Mouse (Mus musculus) intestine, embryonic 16.5 days (tissue): ENCODE data around the gene Anxa9. TPM values are rescaled to one million over a fixed set of nuclear protein-coding genes. Genes with fewer than 3 reads are reported as not detected.
A peak's percentile ranks its signal among the peaks of the same experiment; 100 is the strongest.

Source experiments
- ATAC-seq: fragments of 200-750 bp; cut with Nextera tagmentation; 2 replicates; pipeline ENCODE4 v1.8.0; 2017; ENCODE audit warnings: moderate TSS enrichment, moderate library complexity
- H3K27ac ChIP-seq: fragments of 300-500 bp; sonication (generic); 2 replicates; pipeline ENCODE4 v1.5.1; 2014; ENCODE audit warnings: mild to moderate bottlenecking, low read length
- H3K27me3 ChIP-seq: fragments of 300-500 bp; sonication (generic); replicated peaks from 2 replicates; pipeline ENCODE4 v1.6.1; 2014; ENCODE audit warnings: low read length, control low read depth, mixed read lengths; ENCODE audit not compliant: control insufficient read depth, insufficient read depth
- H3K36me3 ChIP-seq: fragments of 300-500 bp; sonication (generic); 2 replicates; pipeline ENCODE4 v1.6.1; 2014; ENCODE audit warnings: low read length, control low read depth; ENCODE audit not compliant: control insufficient read depth, insufficient read depth
- H3K4me1 ChIP-seq: fragments of 300-500 bp; sonication (generic); 2 replicates; pipeline ENCODE4 v1.6.1; 2014; ENCODE audit warnings: low read length, control low read depth, mixed read lengths; ENCODE audit not compliant: control insufficient read depth, insufficient read depth
- H3K4me2 ChIP-seq: fragments of 300-500 bp; sonication (generic); 2 replicates; pipeline ENCODE4 v1.6.1; 2014; ENCODE audit warnings: low read depth, low read length, control low read depth
- H3K4me3 ChIP-seq: fragments of 300-500 bp; sonication (generic); 2 replicates; pipeline ENCODE4 v1.5.1; 2014; ENCODE audit warnings: mild to moderate bottlenecking, low read length
- H3K9ac ChIP-seq: fragments of 300-500 bp; sonication (generic); 2 replicates; pipeline ENCODE4 v1.6.1; 2014; ENCODE audit warnings: low read depth, low read length
- H3K9me3 ChIP-seq: fragments of 300-500 bp; sonication (generic); 2 replicates; pipeline ENCODE4 v1.6.1; 2016; ENCODE audit warnings: low read length, control low read depth; ENCODE audit not compliant: control insufficient read depth
- WGBS: fragments of 180-500 bp; shearing (Covaris S2); extraction: QIAGEN DNeasy Blood & Tissue Kit; methylation state at CpG from one replicate; pipeline ENCODE4 v1.1.7; 2014; 5-methylcytosine and 5-hydroxymethylcytosine counted together
- polyA plus RNA-seq: library from polyadenylated mRNA; unstranded; fragments of >200 nt; fragmentation: Nextera tagmentation; extraction: Ambion mirVana; gene quantifications from 2 replicates; pipeline ENCODE4 v1.2.1, GENCODE M21; 2015

The Anxa9 gene
- polyA plus RNA-seq, 1 experiment from 2014 or later = 1.9 TPM

DNA sequence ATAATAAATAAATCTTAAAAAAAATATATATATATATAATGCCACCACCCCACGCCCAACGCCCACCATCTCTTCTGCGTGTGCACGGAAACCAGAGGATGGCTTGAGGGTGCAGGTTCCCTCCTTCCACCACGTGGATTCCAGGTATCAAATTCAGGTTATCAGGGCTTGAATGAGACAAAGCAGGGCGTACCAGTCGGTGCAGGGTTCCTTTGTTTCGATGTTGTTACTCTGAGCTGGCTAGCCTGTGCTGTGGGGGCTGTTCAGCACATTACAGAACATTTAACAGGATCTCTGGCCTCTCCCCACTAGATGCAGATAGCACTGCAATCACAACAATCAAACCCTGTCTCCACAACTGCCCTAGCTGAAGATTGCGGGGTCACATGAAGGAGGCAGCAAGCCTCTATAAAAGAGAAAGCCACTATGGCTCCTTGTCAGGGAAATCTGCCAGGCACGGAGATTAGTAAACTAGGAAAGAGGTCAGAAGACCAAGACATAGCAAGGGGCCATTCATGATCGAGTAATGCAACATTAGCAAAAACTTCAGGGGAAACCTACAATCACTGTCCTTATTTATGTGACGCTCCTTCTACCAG lies 36.1 kb downstream of the Anxa9 start:
- Histone ChIP-seq H3K9me3 (no peaks in the 10 kb centered on the region), H3K4me3 (no peak overlapping the region), H3K27me3 (no peaks in the 10 kb centered on the region), H3K27ac (no peak overlapping the region), H3K4me1 (no peaks in the 10 kb centered on the region), H3K9ac (no peak overlapping the region), H3K36me3 (peaks cover 8% of the 10 kb centered on the region), H3K4me2 (no peak overlapping the region)
- 84% methylated on average over 12 of the region's 12 CpGs for WGBS
- no peak for ATAC-seq

DNA sequence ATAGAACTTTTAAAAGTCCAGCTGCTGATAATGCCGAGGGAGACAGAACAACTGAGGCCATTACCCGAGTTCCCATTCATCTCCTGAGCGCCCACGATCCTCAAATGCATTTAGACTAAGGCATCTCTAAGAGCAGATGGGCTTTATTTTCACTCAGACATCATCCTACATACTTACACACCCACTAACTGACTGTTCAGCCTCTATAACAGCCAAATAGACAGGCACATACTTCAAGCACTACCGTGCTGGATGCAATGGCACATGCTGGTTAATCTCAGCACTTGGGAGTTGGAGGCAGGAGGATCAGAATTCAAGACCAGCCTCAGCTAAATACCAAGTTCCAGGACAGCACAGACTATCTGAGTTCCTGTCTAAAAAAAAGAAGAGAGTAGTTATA lies 37.2 kb downstream of the Anxa9 start:
- H3K4me3 ChIP-seq = no peak overlapping the region
- H3K27ac ChIP-seq = no peak overlapping the region
- no peaks in the 10 kb centered on the region for H3K4me1 ChIP-seq
- ATAC-seq = no peak
- H3K9me3 ChIP-seq = no peaks in the 10 kb centered on the region
- no peaks in the 10 kb centered on the region for H3K27me3 ChIP-seq
- H3K36me3 ChIP-seq = peaks cover 8% of the 10 kb centered on the region
- H3K4me2 ChIP-seq = no peak overlapping the region
- H3K9ac ChIP-seq = no peak overlapping the region
- 89% methylated on average over 5 of the region's 5 CpGs for WGBS

DNA sequence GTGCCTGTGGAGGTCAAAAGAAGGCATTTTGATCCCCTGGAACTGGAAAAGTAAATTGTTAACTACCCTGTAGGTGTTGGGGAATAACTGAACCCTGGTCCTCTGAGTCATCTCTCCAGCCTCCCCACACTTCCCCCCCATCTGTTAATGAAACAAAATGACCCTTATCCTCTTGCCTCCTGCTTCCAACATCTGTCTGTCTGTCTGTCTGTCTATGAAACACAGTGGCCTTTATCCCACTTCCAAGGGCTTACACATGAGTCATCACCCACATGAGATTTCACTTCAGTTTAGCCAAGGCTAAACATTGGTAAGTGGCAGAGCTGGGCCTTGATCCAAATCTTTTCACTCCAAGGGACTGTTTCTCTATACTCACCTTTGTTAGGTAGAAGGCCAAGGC lies 39.1 kb downstream of the Anxa9 start:
- Histone ChIP-seq H3K4me2 (no peak overlapping the region), H3K27ac (no peak overlapping the region), H3K9me3 (no peaks in the 10 kb centered on the region), H3K4me1 (no peaks in the 10 kb centered on the region), H3K4me3 (no peak overlapping the region), H3K36me3 (peaks cover 8% of the 10 kb centered on the region), H3K9ac (no peak overlapping the region), H3K27me3 (no peaks in the 10 kb centered on the region)
- ATAC-seq = no peak

DNA sequence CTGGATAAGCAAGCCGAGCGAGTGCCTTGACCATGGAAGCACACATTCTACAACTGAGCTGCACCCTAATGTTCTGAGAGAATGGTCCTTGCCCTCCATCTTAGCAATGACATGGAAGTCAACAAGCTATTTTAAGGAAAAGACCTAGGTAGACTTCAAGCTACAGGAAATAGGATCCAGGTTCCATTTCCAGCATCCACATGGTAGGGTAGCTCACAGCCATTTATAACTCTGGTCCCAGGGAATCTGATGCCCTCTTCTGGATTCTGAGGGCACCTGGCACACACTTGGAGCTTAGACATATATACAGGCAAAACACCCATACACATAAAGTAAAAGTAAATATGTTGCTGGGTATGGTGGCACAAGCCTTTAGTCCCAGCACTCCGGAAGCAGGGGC lies 40.9 kb downstream of the Anxa9 start:
- 96% methylated on average over 3 of the region's 3 CpGs for WGBS
- H3K9me3 ChIP-seq = no peaks in the 10 kb centered on the region
- H3K27ac ChIP-seq = no peak overlapping the region
- peaks cover 12% of the 10 kb centered on the region for H3K36me3 ChIP-seq
- no peak overlapping the region for H3K4me3 ChIP-seq
- no peak for ATAC-seq
- H3K27me3 ChIP-seq = no peaks in the 10 kb centered on the region
- no peak overlapping the region for H3K9ac ChIP-seq
- no peaks in the 10 kb centered on the region for H3K4me1 ChIP-seq
- H3K4me2 ChIP-seq = no peak overlapping the region

DNA sequence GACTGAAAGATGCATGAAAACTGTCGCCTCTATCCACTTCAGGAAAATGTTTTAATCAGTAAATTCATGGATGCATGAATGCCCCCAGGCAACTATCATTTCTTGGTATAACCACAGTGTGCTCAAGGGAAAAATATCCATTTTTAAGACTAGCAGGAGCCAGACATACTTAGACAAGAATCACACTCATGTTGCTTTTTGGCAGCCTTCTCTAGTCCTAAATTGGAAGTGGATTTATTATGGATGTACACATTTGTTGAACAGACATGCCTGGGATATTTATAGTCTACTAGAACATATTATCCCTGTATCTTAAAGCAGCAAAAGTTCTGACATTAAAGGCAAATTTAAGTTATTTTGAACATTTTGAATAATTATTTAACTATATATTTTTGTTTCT lies 42.3 kb downstream of the Anxa9 start:
- Histone ChIP-seq H3K27me3 (no peaks in the 10 kb centered on the region), H3K4me1 (no peaks in the 10 kb centered on the region), H3K4me3 (no peak overlapping the region), H3K36me3 (peaks cover 14% of the 10 kb centered on the region), H3K9ac (no peak overlapping the region), H3K27ac (no peak overlapping the region), H3K4me2 (no peak overlapping the region), H3K9me3 (no peaks in the 10 kb centered on the region)
- WGBS = 82% methylated on average over 1 of the region's 1 CpGs
- ATAC-seq = no peak

DNA sequence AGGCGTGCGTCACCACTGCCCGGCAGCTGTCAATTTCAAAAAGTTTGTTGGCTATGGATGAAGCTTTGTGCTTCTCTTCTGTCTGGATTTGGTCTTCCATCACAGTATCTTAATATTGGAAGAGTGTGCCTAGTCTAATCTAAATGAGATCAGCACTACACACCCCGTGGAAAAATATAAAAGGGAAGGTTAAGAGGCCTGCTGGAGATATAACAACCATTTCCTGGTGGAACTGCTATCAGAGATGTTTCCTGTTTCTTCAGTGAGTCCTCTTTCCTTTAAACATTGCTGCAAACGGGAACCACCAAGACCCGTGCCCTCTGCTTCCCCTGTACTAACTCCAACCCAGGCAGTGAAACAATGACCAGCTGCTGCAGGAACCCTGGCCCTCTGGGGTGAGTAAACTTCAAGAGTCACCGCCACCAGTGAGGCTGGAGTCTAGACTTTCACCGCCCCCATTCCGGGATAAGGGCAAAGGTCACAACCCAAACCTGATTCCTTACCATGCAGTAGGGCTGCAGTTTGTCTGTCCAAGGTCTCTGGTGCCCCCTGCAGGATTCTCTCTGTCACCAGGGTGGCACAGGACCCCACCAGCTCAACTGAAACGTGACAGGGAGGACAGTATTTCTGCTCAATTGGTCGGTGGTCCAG lies 43.8 kb downstream of the Anxa9 start:
- WGBS = 45% methylated on average over 11 of the region's 11 CpGs
- no peaks in the 10 kb centered on the region for H3K4me1 ChIP-seq
- no peak overlapping the region for H3K4me2 ChIP-seq
- no peaks in the 10 kb centered on the region for H3K9me3 ChIP-seq
- H3K27ac ChIP-seq = peak overlapping the region; percentile 28; the same call in 1 of the 2 replicates
- H3K9ac ChIP-seq = no peak overlapping the region
- no peak overlapping the region for H3K4me3 ChIP-seq
- H3K27me3 ChIP-seq = no peaks in the 10 kb centered on the region
- H3K36me3 ChIP-seq = peaks cover 14% of the 10 kb centered on the region
- peak; percentile 89 for ATAC-seq

DNA sequence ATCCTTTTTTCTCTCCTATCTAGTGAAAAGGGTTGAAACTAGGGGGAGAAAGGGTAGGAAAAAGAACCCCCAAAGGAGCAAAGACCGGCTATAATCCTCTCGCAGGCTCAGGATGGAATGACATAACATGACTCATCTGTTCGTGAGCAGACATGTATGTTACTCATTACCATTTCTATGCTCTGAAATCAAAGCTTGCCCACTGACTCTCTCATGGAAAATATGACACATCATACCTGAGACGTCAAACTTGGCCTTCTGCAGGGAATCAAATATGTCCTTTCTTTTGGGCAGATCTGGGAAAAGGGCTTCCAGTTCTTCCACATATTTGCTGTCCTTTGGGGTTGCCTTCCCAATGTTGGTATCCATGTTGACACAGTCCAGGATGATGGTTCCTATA lies 45.0 kb downstream of the Anxa9 start:
- H3K4me2 ChIP-seq = no peak overlapping the region
- H3K27me3 ChIP-seq = no peaks in the 10 kb centered on the region
- ATAC-seq = no peak
- no peak overlapping the region for H3K27ac ChIP-seq
- H3K4me1 ChIP-seq = no peaks in the 10 kb centered on the region
- no peaks in the 10 kb centered on the region for H3K9me3 ChIP-seq
- no peak overlapping the region for H3K4me3 ChIP-seq
- peaks cover 16% of the 10 kb centered on the region for H3K36me3 ChIP-seq
- WGBS = 97% methylated on average over 4 of the region's 4 CpGs
- no peak overlapping the region for H3K9ac ChIP-seq

DNA sequence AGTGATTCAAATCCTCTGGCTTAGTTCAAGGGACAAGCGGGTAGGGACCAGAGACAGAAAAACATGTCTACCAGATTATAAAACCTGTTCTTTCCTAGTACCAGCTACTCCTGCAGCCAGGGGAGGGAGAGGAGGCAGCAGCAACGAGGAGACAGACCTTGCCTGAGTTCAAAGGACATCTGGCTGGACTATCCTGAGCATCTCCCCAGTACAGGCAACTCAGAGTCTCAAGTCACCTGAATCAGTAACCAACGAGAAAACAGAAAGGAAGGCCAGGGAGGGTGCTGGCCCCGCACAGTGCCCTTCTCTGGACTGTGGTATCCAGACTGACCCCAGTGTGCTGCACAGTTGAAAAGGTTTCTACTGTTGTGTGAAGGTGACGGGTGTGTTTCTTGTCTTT lies 50.0 kb downstream of the Anxa9 start:
- Histone ChIP-seq H3K36me3 (peaks cover 11% of the 10 kb centered on the region), H3K27me3 (no peaks in the 10 kb centered on the region), H3K4me1 (no peaks in the 10 kb centered on the region), H3K4me3 (no peak overlapping the region), H3K27ac (no peak overlapping the region), H3K4me2 (no peak overlapping the region), H3K9me3 (no peaks in the 10 kb centered on the region), H3K9ac (no peak overlapping the region)
- ATAC-seq = no peak
- WGBS = 84% methylated on average over 5 of the region's 5 CpGs

DNA sequence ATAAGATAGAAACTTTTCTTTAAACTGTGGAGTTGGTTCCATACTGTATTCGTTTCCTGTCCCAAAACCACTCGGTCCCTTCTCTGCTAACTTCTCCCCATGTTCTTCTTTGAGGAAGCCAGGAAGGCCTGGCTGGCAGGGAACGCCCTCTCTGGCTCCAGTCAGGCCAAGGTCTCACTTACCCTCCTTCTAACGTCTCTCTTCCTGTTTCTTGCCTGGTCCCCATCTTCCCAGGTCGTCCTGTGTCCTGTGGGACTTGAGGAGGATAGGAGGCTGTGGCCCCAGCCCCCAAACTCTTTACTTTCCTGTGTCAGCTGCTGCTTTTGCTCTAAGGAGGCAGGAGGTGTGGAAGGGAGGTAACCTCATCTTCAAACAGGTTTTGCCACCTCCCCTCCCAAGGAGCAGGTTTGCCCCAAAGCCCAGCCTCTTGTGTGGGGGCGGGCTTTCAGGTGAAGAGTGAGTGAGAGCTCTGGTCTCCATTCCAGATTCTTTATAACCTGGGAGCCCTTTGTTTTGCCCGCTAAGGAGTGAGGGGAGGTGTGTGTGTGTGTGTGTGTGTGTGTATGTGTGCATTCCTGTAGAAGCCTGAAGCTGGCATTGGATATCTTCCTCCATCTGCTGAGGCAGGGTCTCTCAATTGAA lies 56.1 kb downstream of the Anxa9 start, which contains the start of gene Bnipl:
Bnipl (minus strand) TSS at position 411 of the 642 bp plus-strand sequence.
- 47% methylated on average over 7 of the region's 7 CpGs for WGBS
- no peaks in the 10 kb centered on the region for H3K27me3 ChIP-seq
- H3K9me3 ChIP-seq = no peaks in the 10 kb centered on the region
- peaks cover 4% of the 10 kb centered on the region; the same call in 1 of the 2 replicates for H3K4me1 ChIP-seq
- H3K27ac ChIP-seq = no peak within 1 kb of the TSS
- no peaks in the 10 kb centered on the region; the same call in 1 of the 2 replicates for H3K36me3 ChIP-seq
- ATAC-seq = no peak
- no peak within 1 kb of the TSS for H3K4me2 ChIP-seq
- no peak within 1 kb of the TSS for H3K4me3 ChIP-seq
- H3K9ac ChIP-seq = no peak within 1 kb of the TSS
